Mouse (Mus musculus): ENCODE results near the gene Prune2. TPM values are rescaled to one million over a fixed set of nuclear protein-coding genes. Genes with fewer than 3 reads are reported as not detected.

The Prune2 gene
- polyA plus RNA-seq, 1 experiment = 10.9 TPM

GRCm38 (mm10) chr19:17250801-17251200, 294.9 kb downstream of the Prune2 start:
- H3K36me3 ChIP-seq (ENCODE audit: control insufficient read depth, insufficient read depth, low read length, poor library complexity, severe bottlenecking) = no peaks in the 10 kb centered on the region
- no peak overlapping the region for H3K27ac ChIP-seq (ENCODE audit: insufficient read depth, low read length)
- no peaks in the 10 kb centered on the region for H3K9me3 ChIP-seq (replicated peaks; ENCODE audit: control insufficient read depth, insufficient read depth, low read length, poor library complexity, severe bottlenecking)
- TF ChIP-seq POLR2A (IDR thresholded peaks at IDR 0.05; ENCODE audit: insufficient read depth, low read length) (no peak), EP300 (IDR thresholded peaks at IDR 0.05; ENCODE audit: insufficient read depth, low read depth, low read length) (no peak), CTCF (IDR thresholded peaks at IDR 0.05; ENCODE audit: low read depth, low read length) (no peak)
- no peaks in the 10 kb centered on the region for H3K27me3 ChIP-seq (ENCODE audit: control insufficient read depth, insufficient read depth, low read length, poor library complexity, severe bottlenecking)
- no peak overlapping the region for H3K9ac ChIP-seq (ENCODE audit: low read depth, poor library complexity, severe bottlenecking)
- no peak overlapping the region for H3K4me3 ChIP-seq (ENCODE audit: low read depth, low read length)
- no peaks in the 10 kb centered on the region for H3K4me1 ChIP-seq (ENCODE audit: control insufficient read depth, insufficient read depth, low read length)

GRCm38 (mm10) chr19:17251453-17251852, 295.5 kb downstream of the Prune2 start:
- no peak overlapping the region for H3K27ac ChIP-seq (ENCODE audit: insufficient read depth, low read length)
- H3K27me3 ChIP-seq (ENCODE audit: control insufficient read depth, insufficient read depth, low read length, poor library complexity, severe bottlenecking) = no peaks in the 10 kb centered on the region
- no peak overlapping the region for H3K4me3 ChIP-seq (ENCODE audit: low read depth, low read length)
- H3K9me3 ChIP-seq (replicated peaks; ENCODE audit: control insufficient read depth, insufficient read depth, low read length, poor library complexity, severe bottlenecking) = no peaks in the 10 kb centered on the region
- no peak overlapping the region for H3K9ac ChIP-seq (ENCODE audit: low read depth, poor library complexity, severe bottlenecking)
- TF ChIP-seq CTCF (IDR thresholded peaks at IDR 0.05; ENCODE audit: low read depth, low read length) (no peak), EP300 (IDR thresholded peaks at IDR 0.05; ENCODE audit: insufficient read depth, low read depth, low read length) (no peak), POLR2A (IDR thresholded peaks at IDR 0.05; ENCODE audit: insufficient read depth, low read length) (no peak)
- H3K4me1 ChIP-seq (ENCODE audit: control insufficient read depth, insufficient read depth, low read length) = no peaks in the 10 kb centered on the region
- no peaks in the 10 kb centered on the region for H3K36me3 ChIP-seq (ENCODE audit: control insufficient read depth, insufficient read depth, low read length, poor library complexity, severe bottlenecking)

- H3K27ac ChIP-seq (ENCODE audit: insufficient read depth, low read length) = no peak overlapping the region
- TF ChIP-seq POLR2A (IDR thresholded peaks at IDR 0.05; ENCODE audit: insufficient read depth, low read length) = no peak
- no peak for TF ChIP-seq EP300 (IDR thresholded peaks at IDR 0.05; ENCODE audit: insufficient read depth, low read depth, low read length)
- no peak for TF ChIP-seq CTCF (IDR thresholded peaks at IDR 0.05; ENCODE audit: low read depth, low read length)
- no peaks in the 10 kb centered on the region for H3K27me3 ChIP-seq (ENCODE audit: control insufficient read depth, insufficient read depth, low read length, poor library complexity, severe bottlenecking)
- no peaks in the 10 kb centered on the region for H3K36me3 ChIP-seq (ENCODE audit: control insufficient read depth, insufficient read depth, low read length, poor library complexity, severe bottlenecking)
- H3K9me3 ChIP-seq (replicated peaks; ENCODE audit: control insufficient read depth, insufficient read depth, low read length, poor library complexity, severe bottlenecking) = no peaks in the 10 kb centered on the region
- H3K4me1 ChIP-seq (ENCODE audit: control insufficient read depth, insufficient read depth, low read length) = no peaks in the 10 kb centered on the region
- H3K9ac ChIP-seq (ENCODE audit: low read depth, poor library complexity, severe bottlenecking) = no peak overlapping the region
- H3K4me3 ChIP-seq (ENCODE audit: low read depth, low read length) = no peak overlapping the region
Measured at GRCm38 (mm10) chr19:17252845-17253244, 296.9 kb downstream of the Prune2 start.

- Histone ChIP-seq H3K4me3 (ENCODE audit: low read depth, low read length) (no peak overlapping the region), H3K36me3 (ENCODE audit: control insufficient read depth, insufficient read depth, low read length, poor library complexity, severe bottlenecking) (no peaks in the 10 kb centered on the region), H3K4me1 (ENCODE audit: control insufficient read depth, insufficient read depth, low read length) (no peaks in the 10 kb centered on the region), H3K27me3 (ENCODE audit: control insufficient read depth, insufficient read depth, low read length, poor library complexity, severe bottlenecking) (no peaks in the 10 kb centered on the region), H3K9ac (ENCODE audit: low read depth, poor library complexity, severe bottlenecking) (no peak overlapping the region), H3K27ac (ENCODE audit: insufficient read depth, low read length) (no peak overlapping the region), H3K9me3 (replicated peaks; ENCODE audit: control insufficient read depth, insufficient read depth, low read length, poor library complexity, severe bottlenecking) (no peaks in the 10 kb centered on the region)
- TF ChIP-seq EP300 (IDR thresholded peaks at IDR 0.05; ENCODE audit: insufficient read depth, low read depth, low read length) = no peak
- TF ChIP-seq POLR2A (IDR thresholded peaks at IDR 0.05; ENCODE audit: insufficient read depth, low read length) = no peak
- no peak for TF ChIP-seq CTCF (IDR thresholded peaks at IDR 0.05; ENCODE audit: low read depth, low read length)
Measured at GRCm38 (mm10) chr19:17255511-17255910, 299.6 kb downstream of the Prune2 start.

GRCm38 (mm10) chr19:17256388-17256787, 300.5 kb downstream of the Prune2 start:
- Histone ChIP-seq H3K27ac (ENCODE audit: insufficient read depth, low read length) (no peak overlapping the region), H3K27me3 (ENCODE audit: control insufficient read depth, insufficient read depth, low read length, poor library complexity, severe bottlenecking) (no peaks in the 10 kb centered on the region), H3K36me3 (ENCODE audit: control insufficient read depth, insufficient read depth, low read length, poor library complexity, severe bottlenecking) (no peaks in the 10 kb centered on the region), H3K4me3 (ENCODE audit: low read depth, low read length) (no peak overlapping the region), H3K9me3 (replicated peaks; ENCODE audit: control insufficient read depth, insufficient read depth, low read length, poor library complexity, severe bottlenecking) (no peaks in the 10 kb centered on the region), H3K9ac (ENCODE audit: low read depth, poor library complexity, severe bottlenecking) (no peak overlapping the region), H3K4me1 (ENCODE audit: control insufficient read depth, insufficient read depth, low read length) (no peaks in the 10 kb centered on the region)
- TF ChIP-seq POLR2A (IDR thresholded peaks at IDR 0.05; ENCODE audit: insufficient read depth, low read length) (no peak), EP300 (IDR thresholded peaks at IDR 0.05; ENCODE audit: insufficient read depth, low read depth, low read length) (no peak), CTCF (IDR thresholded peaks at IDR 0.05; ENCODE audit: low read depth, low read length) (no peak)

- Histone ChIP-seq H3K9ac (ENCODE audit: low read depth, poor library complexity, severe bottlenecking) (no peak overlapping the region), H3K27me3 (ENCODE audit: control insufficient read depth, insufficient read depth, low read length, poor library complexity, severe bottlenecking) (no peaks in the 10 kb centered on the region), H3K4me1 (ENCODE audit: control insufficient read depth, insufficient read depth, low read length) (no peaks in the 10 kb centered on the region), H3K36me3 (ENCODE audit: control insufficient read depth, insufficient read depth, low read length, poor library complexity, severe bottlenecking) (no peaks in the 10 kb centered on the region), H3K27ac (ENCODE audit: insufficient read depth, low read length) (no peak overlapping the region), H3K9me3 (replicated peaks; ENCODE audit: control insufficient read depth, insufficient read depth, low read length, poor library complexity, severe bottlenecking) (no peaks in the 10 kb centered on the region), H3K4me3 (ENCODE audit: low read depth, low read length) (no peak overlapping the region)
- no peak for TF ChIP-seq EP300 (IDR thresholded peaks at IDR 0.05; ENCODE audit: insufficient read depth, low read depth, low read length)
- no peak for TF ChIP-seq POLR2A (IDR thresholded peaks at IDR 0.05; ENCODE audit: insufficient read depth, low read length)
- TF ChIP-seq CTCF (IDR thresholded peaks at IDR 0.05; ENCODE audit: low read depth, low read length) = no peak
Measured at GRCm38 (mm10) chr19:17256867-17257266, 300.9 kb downstream of the Prune2 start.
